In genomic region chr11:77893787-77894718, GRCm38 (mm10) we compare ENCODE assay signal across 8 mouse cellular contexts. TPM values are rescaled to one million over a fixed set of nuclear protein-coding genes. Genes with fewer than 3 reads are reported as not detected.
DNase-seq lines count a peak whose midpoint lies in the region; ATAC-seq and TF ChIP-seq lines count a peak whose summit lies in the region.

Gene Pipox, minus strand, starts transcription at chr11:77894096.

- TF ChIP-seq CTCF in Patski (IDR thresholded peaks at IDR 0.05): peak; percentile 64

- peak; percentile 35 for ATAC-seq in Patski
- ATAC-seq in hematopoietic stem cell, adult 5-6 weeks (replicated peaks in 1 of 2; ENCODE audit: insufficient read depth in 1 of 2, low FRiP score in 2 of 2, low TSS enrichment in 1 of 2, low read depth in 1 of 2, poor library complexity in 2 of 2, severe bottlenecking in 2 of 2): peak; percentile 47 to 74; a peak in 3 of 4 replicates

- in situ Hi-C loops in Patski (cut with MboI; ENCODE audit: low pct_unique_long_range_greater_than_20kb): no loop called here

- peaks cover 17% of the 10 kb centered on the region for H3K27me3 ChIP-seq in Patski

- CTCF ChIA-PET in Patski (lab: Charles Lee): interaction anchor here (1.1 to 1.3 kb wide), 2 partner anchors 22 to 67 kb away, joined by 4 to 5 read pairs; no protein-coding TSS in a partner anchor

- POLR2A ChIA-PET in Patski (lab: Charles Lee): interaction anchor here (0.6 to 0.7 kb wide), 4 partner anchors 10 to 75 kb away, joined by 3 to 4 read pairs (median 3); no protein-coding TSS in a partner anchor

- peak; percentile 61 for DNase-seq in Patski (ENCODE audit: low read depth, low spot score)
- DNase-seq in cerebellum, postnatal 14 days: peak; percentile 85 to 92
- DNase-seq in frontal cortex, postnatal 14 days (ENCODE audit: low spot score in 2 of 2): peak; percentile 70 to 82
- peak; percentile 87 to 90 for DNase-seq in layer of hippocampus, adult 8-10 months (ENCODE audit: low spot score in 2 of 2)
- DNase-seq in lung, adult 18-20 months: peak; percentile 90 to 94
- DNase-seq in ovary, postnatal 10 days (ENCODE audit: low spot score): peak; percentile 56
- no peak for DNase-seq in natural killer cell, adult 2 months (ENCODE audit: low spot score in 2 of 2)

RNA-seq across cellular contexts. Expression of gene Pipox, which starts in this region (rescaled TPM):
- polyA plus RNA-seq in Patski (2021): 0.15 TPM
- 0.38 TPM in 1 of 2 replicates, not detected in the other for total RNA-seq in hematopoietic stem cell, adult 5-6 weeks (2017)
- total RNA-seq in layer of hippocampus, adult 8-10 months (2022): 1 to 10 TPM; 1.8 to 3.4 (median 2.4) TPM

Comparison
In these comparisons a context has a peak if more than half of its experiments do, and no peak if none do; other contexts are left out.
1. Peak in DNase-seq and ATAC-seq in Patski; RNA of the gene not detected or under 1 TPM.
2. Peak in ATAC-seq in hematopoietic stem cell, adult 5-6 weeks; RNA of the gene not detected or under 1 TPM.
3. DNase-seq: peak in cerebellum, postnatal 14 days (2 of 2), frontal cortex, postnatal 14 days (2 of 2), layer of hippocampus, adult 8-10 months (2 of 2), lung, adult 18-20 months (2 of 2) and ovary, postnatal 10 days (single experiment); none in natural killer cell, adult 2 months (0 of 2).